Comparison of ENCODE assay signal across 11 mouse cellular contexts in the genomic region with DNA sequence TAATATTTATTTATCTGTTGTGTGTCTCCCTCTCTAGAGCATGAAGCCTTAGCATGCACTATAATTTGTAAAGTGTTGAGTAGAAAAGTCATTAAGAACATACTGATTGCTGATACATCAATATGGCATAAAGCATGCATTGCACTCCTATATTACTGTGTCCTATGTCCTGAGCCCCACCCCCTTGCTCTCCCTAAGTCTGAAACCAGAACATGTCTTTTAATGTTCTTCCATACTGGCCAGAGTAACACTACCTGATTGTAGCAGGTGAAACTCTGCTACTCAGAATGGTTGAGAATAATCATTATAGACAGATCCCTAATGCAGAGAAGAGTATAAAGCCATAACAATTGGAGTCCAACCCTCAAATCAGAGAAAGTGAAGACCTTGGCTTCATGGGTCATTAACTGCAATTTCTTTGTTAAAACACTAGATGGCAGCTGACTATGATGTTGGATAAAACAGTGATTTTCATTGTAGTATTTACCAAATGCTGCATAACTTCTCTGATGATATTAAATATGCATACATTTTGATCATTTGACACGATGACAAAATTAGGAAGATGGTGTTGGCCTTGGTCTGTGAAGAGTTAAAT. TPM values are rescaled to one million over a fixed set of nuclear protein-coding genes. Genes with fewer than 3 reads are reported as not detected.
DNase-seq lines count a peak whose midpoint lies in the region; ATAC-seq and TF ChIP-seq lines count a peak whose summit lies in the region.
"Had no signal": no experiment of that assay in that cellular context is flagged by ENCODE, and none has a peak within 500 bp of the region (broad histone marks: within the 10 kb centered on the region; RNA-seq: fewer than 3 reads in every experiment).

No protein-coding gene starts in this region.

- no peaks in the 10 kb centered on the region for H3K27me3 ChIP-seq in forebrain, postnatal 0 days (ENCODE audit: insufficient read depth, low read length)
- no peaks in the 10 kb centered on the region for H3K27me3 ChIP-seq in forebrain, embryonic 10.5 days (ENCODE audit: poor library complexity, severe bottlenecking)
- no peaks in the 10 kb centered on the region for H3K27me3 ChIP-seq in lung, embryonic 14.5 days (ENCODE audit: insufficient read depth, low read length)
- H3K27me3 ChIP-seq in splenic B cell, adult 2 months (ENCODE audit: control insufficient read depth, insufficient read depth, low read length, poor library complexity, severe bottlenecking), result no peaks in the 10 kb centered on the region
- H3K27me3 ChIP-seq: kidney, embryonic 15.5 days had no signal

- no peaks in the 10 kb centered on the region for H3K36me3 ChIP-seq in forebrain, postnatal 0 days (ENCODE audit: insufficient read depth)
- H3K36me3 ChIP-seq in forebrain, embryonic 10.5 days (replicated peaks), result no peaks in the 10 kb centered on the region
- H3K36me3 ChIP-seq in lung, embryonic 14.5 days (ENCODE audit: insufficient read depth), result no peaks in the 10 kb centered on the region
- no peaks in the 10 kb centered on the region for H3K36me3 ChIP-seq in splenic B cell, adult 2 months (ENCODE audit: control insufficient read depth, insufficient read depth, low read length, poor library complexity, severe bottlenecking)
- H3K36me3 ChIP-seq: kidney, embryonic 15.5 days had no signal

- no peak for ATAC-seq in forebrain, postnatal 0 days
- ATAC-seq in lung, embryonic 14.5 days (ENCODE audit: insufficient read depth), result no peak

- H3K4me1 ChIP-seq in forebrain, postnatal 0 days (ENCODE audit: insufficient read depth), result no peaks in the 10 kb centered on the region
- H3K4me1 ChIP-seq in forebrain, embryonic 10.5 days, result no peaks in the 10 kb centered on the region
- no peaks in the 10 kb centered on the region for H3K4me1 ChIP-seq in lung, embryonic 14.5 days (ENCODE audit: insufficient read depth)
- H3K4me1 ChIP-seq: kidney, embryonic 15.5 days had no signal

- H3K4me2 ChIP-seq in forebrain, postnatal 0 days (ENCODE audit: low read depth), result no peak overlapping the region
- no peak overlapping the region for H3K4me2 ChIP-seq in lung, embryonic 14.5 days
- H3K4me2 ChIP-seq: kidney, embryonic 15.5 days had no signal

- H3K9ac ChIP-seq in forebrain, postnatal 0 days, result no peak overlapping the region
- H3K9ac ChIP-seq in lung, embryonic 14.5 days, result no peak overlapping the region
- H3K9ac ChIP-seq: kidney, embryonic 15.5 days had no signal

- TF ChIP-seq CTCF in forebrain, postnatal 0 days (IDR thresholded peaks at IDR 0.05; ENCODE audit: low read depth), result peak; percentile 64
- TF ChIP-seq CTCF in lung, embryonic 14.5 days (IDR thresholded peaks at IDR 0.05; ENCODE audit: low read depth), result peak; percentile 55

- 5% methylated on average over 1 of the region's 1 CpGs for WGBS in forebrain, postnatal 0 days
- WGBS in forebrain, embryonic 10.5 days, result 13% methylated on average over 1 of the region's 1 CpGs
- WGBS in lung, embryonic 14.5 days, result 2% methylated on average over 1 of the region's 1 CpGs

- intact Hi-C loops in left cerebral cortex, postnatal 10 days (cut with DNase I), result loop anchor here (5.0 kb wide), 1 partner anchor 341 kb away; no protein-coding TSS in a partner anchor

- no peaks in the 10 kb centered on the region for H3K9me3 ChIP-seq in forebrain, postnatal 0 days (ENCODE audit: low read length)
- no peaks in the 10 kb centered on the region for H3K9me3 ChIP-seq in forebrain, embryonic 10.5 days
- H3K9me3 ChIP-seq in lung, embryonic 14.5 days (ENCODE audit: low read depth, low read length), result no peaks in the 10 kb centered on the region
- H3K9me3 ChIP-seq: kidney, embryonic 15.5 days had no signal

- H3K27ac ChIP-seq in forebrain, postnatal 0 days (ENCODE audit: low read depth, low read length), result no peak overlapping the region
- H3K27ac ChIP-seq in forebrain, embryonic 10.5 days, result no peak overlapping the region
- no peak overlapping the region for H3K27ac ChIP-seq in lung, embryonic 14.5 days (ENCODE audit: low read depth)
- H3K27ac ChIP-seq: kidney, embryonic 15.5 days had no signal

- DNase-seq in forebrain, postnatal 0 days, result peak; percentile 18
- DNase-seq in forebrain, embryonic 10.5 days (ENCODE audit: extremely low spot score, low spot score), result no peak
- peak; percentile 53 for DNase-seq in lung, embryonic 14.5 days
- no peak for DNase-seq in lung, postnatal 14 days
- DNase-seq in embryo, embryonic 9.5 days (ENCODE audit: extremely low spot score), result peak; percentile 6
- peak; percentile 36 for DNase-seq in splenic B cell, adult 2 months (ENCODE audit: low read depth, low spot score)
- DNase-seq in right cerebral cortex, adult 2 months (ENCODE audit: low spot score in 2 of 2), result no peak
- DNase-seq in left cerebral cortex, postnatal 10 days (ENCODE audit: extremely low spot score in 1 of 2, low spot score in 2 of 2), result no peak
- DNase-seq: cerebellum, adult 18-20 months; gastrocnemius, postnatal 14 days had no signal

- no peak overlapping the region for H3K4me3 ChIP-seq in forebrain, postnatal 0 days (ENCODE audit: low read depth, low read length)
- no peak overlapping the region for H3K4me3 ChIP-seq in forebrain, embryonic 10.5 days
- no peak overlapping the region for H3K4me3 ChIP-seq in lung, embryonic 14.5 days (ENCODE audit: low read depth, low read length)
- H3K4me3 ChIP-seq: kidney, embryonic 15.5 days had no signal

RNA-seq across cellular contexts. Expression of gene Cast, which starts 52.9 kb away (rescaled TPM):
- 4.8 and 6.7 TPM in 2 replicates for total RNA-seq in forebrain, postnatal 0 days (2014; rRNA removed)
- 3.0 and 4.3 TPM in 2 replicates for polyA plus RNA-seq in forebrain, postnatal 0 days (2015; fragmentation: Nextera tagmentation; extraction: Ambion mirVana)
- polyA plus RNA-seq in forebrain, embryonic 10.5 days (2016; fragmentation: Nextera tagmentation; extraction: Ambion mirVana), result 14.1 and 17.1 TPM in 2 replicates
- polyA plus RNA-seq in lung, embryonic 14.5 days (2014; fragmentation: Nextera tagmentation; extraction: Ambion mirVana), result 28.0 and 35.4 TPM in 2 replicates
- total RNA-seq in left cerebral cortex, postnatal 10 days (2021), result 1 to 10 TPM; 7.5 to 7.7 TPM

Comparison
In these comparisons a context has a peak if more than half of its experiments do, and no peak if none do; other contexts are left out.
1. DNase-seq: peak in forebrain, postnatal 0 days (single experiment), lung, embryonic 14.5 days (single experiment), embryo, embryonic 9.5 days (single experiment) and splenic B cell, adult 2 months (single experiment); none in forebrain, embryonic 10.5 days (single experiment), lung, postnatal 14 days (single experiment), right cerebral cortex, adult 2 months (0 of 2) and left cerebral cortex, postnatal 10 days (0 of 2).